Mouse (Mus musculus) E14TG2a.4 (cell line): ENCODE results near the gene Scnn1b.

Source experiments
- CTCF ChIP-seq: conservative IDR thresholded peaks from 2 replicates; pipeline ENCODE4 v1.5.1; 2014; ENCODE audit warnings: low read length
- POU5F1 ChIP-seq: IDR thresholded peaks from 2 replicates; pipeline ENCODE4 v1.6.1; 2014; ENCODE audit warnings: low read length, borderline replicate concordance

- TF ChIP-seq CTCF (no peak), POU5F1 (no peak)
Measured at GRCm38 (mm10) chr7:121836827-121837226, 28.0 kb upstream of the Scnn1b start.
